ENCODE assay signal across 8 mouse cellular contexts in the genomic region with DNA sequence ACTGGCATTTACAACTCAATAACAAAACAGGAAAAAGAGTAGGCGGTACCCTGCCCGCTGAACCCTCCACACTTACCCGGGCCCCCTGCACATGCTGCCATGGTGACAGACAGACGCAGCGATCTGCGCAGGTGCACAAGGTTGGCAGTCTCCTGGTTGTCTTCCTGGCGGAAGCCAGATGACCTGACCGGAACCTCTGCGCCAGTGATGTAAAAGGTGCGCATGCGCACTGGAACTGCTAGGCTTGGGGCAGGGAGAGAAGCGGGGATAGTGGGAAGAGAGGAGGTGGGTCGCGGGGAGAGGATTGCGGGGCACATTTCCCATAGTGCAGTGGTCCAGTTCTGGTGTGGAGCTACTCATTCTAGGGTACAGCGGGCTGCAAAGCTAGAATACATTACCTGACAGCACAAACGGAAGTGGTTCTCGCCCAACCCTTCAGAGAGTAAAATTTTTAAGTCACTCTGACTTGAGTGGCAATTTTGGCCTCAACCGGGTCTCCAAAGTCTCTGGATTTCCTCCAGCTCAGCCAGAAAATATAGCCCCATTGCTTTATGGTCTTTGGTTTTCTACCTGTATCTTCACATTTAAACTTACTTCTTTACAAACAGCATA. TPM values are rescaled to one million over a fixed set of nuclear protein-coding genes. Genes with fewer than 3 reads are reported as not detected.
DNase-seq lines count a peak whose midpoint lies in the region; ATAC-seq lines count a peak whose summit lies in the region.

Gene Fam151b, minus strand, starts transcription at position 164 of the 612 bp plus-strand sequence.

- H3K27ac ChIP-seq in embryonic facial prominence, embryonic 10.5 days (replicated peaks) = peak within 1 kb of the TSS; percentile 83
- no peak within 1 kb of the TSS for H3K27ac ChIP-seq in intestine, embryonic 15.5 days

- 0 out of 2 replicates have a peak within 1 kb of the TSS, but pooled peaks have one; percentile 20 for H3K9ac ChIP-seq in intestine, embryonic 15.5 days

- no peaks in the 10 kb centered on the region for H3K36me3 ChIP-seq in embryonic facial prominence, embryonic 10.5 days (replicated peaks)
- no peaks in the 10 kb centered on the region for H3K36me3 ChIP-seq in intestine, embryonic 15.5 days

- H3K9me3 ChIP-seq in embryonic facial prominence, embryonic 10.5 days = no peaks in the 10 kb centered on the region
- H3K9me3 ChIP-seq in intestine, embryonic 15.5 days = no peaks in the 10 kb centered on the region

- 8% methylated on average over 19 of the region's 19 CpGs for WGBS in embryonic facial prominence, embryonic 10.5 days
- WGBS in intestine, embryonic 15.5 days = 7% methylated on average over 19 of the region's 19 CpGs

- H3K4me2 ChIP-seq in intestine, embryonic 15.5 days (replicated peaks) = peak within 1 kb of the TSS; percentile 74

- H3K4me1 ChIP-seq in embryonic facial prominence, embryonic 10.5 days = no peaks in the 10 kb centered on the region
- H3K4me1 ChIP-seq in intestine, embryonic 15.5 days (replicated peaks) = no peaks in the 10 kb centered on the region

- intact Hi-C loops in left cerebral cortex, postnatal 14 days (cut with DNase I) = loop anchor here (2.0 to 10.0 kb wide), 2 partner anchors 129 to 579 kb away; partner anchors contain the start of genes Dhfr and Msh3

- H3K27me3 ChIP-seq in embryonic facial prominence, embryonic 10.5 days (replicated peaks; ENCODE audit: low read depth, poor library complexity, severe bottlenecking) = no peaks in the 10 kb centered on the region
- no peaks in the 10 kb centered on the region for H3K27me3 ChIP-seq in intestine, embryonic 15.5 days (replicated peaks)

- H3K4me3 ChIP-seq in embryonic facial prominence, embryonic 10.5 days = peak within 1 kb of the TSS; percentile 58
- H3K4me3 ChIP-seq in intestine, embryonic 15.5 days (replicated peaks) = peak within 1 kb of the TSS; percentile 40

- peak; percentile 100 for ATAC-seq in intestine, embryonic 15.5 days
- ATAC-seq in megakaryocyte-erythroid progenitor cell, adult 5-6 weeks (replicated peaks; ENCODE audit: low FRiP score, low TSS enrichment, poor library complexity, severe bottlenecking) = peak; percentile 100

- DNase-seq in adrenal gland, postnatal 14 days = peak; percentile 97
- DNase-seq in embryonic facial prominence, embryonic 10.5 days (ENCODE audit: low spot score) = peak; percentile 94
- peak; percentile 66 to 85 for DNase-seq in gastrocnemius, postnatal 4 days (ENCODE audit: low spot score in 2 of 2)
- DNase-seq in left cerebral cortex, postnatal 14 days (ENCODE audit: low spot score in 2 of 2) = peak; percentile 91 to 93
- peak; percentile 90 for DNase-seq in right cerebral cortex, postnatal 14 days
- peak; percentile 80 for DNase-seq in urinary bladder, postnatal 25 days (ENCODE audit: low spot score)

RNA-seq across cellular contexts. Expression of gene Fam151b, which starts in this region (rescaled TPM):
- 4.6 and 6.0 TPM in 2 replicates for total RNA-seq in adrenal gland, postnatal 14 days (2021)
- polyA plus RNA-seq in embryonic facial prominence, embryonic 10.5 days (2016; fragmentation: Nextera tagmentation; extraction: Ambion mirVana) = 0.12 TPM in 1 of 2 replicates, not detected in the other
- total RNA-seq in gastrocnemius, postnatal 4 days (2021) = 1 to 10 TPM; 4.2 to 4.5 TPM
- polyA plus RNA-seq in intestine, embryonic 15.5 days (2015; fragmentation: Nextera tagmentation; extraction: Ambion mirVana) = 0.14 TPM in 1 of 2 replicates, not detected in the other
- 10 to 100 TPM; 10.6 to 11.5 TPM for total RNA-seq in left cerebral cortex, postnatal 14 days (2021)
- 0.84 and 4.3 TPM in 2 replicates for total RNA-seq in megakaryocyte-erythroid progenitor cell, adult 5-6 weeks (2014; fragmentation: Nextera tagmentation)
- total RNA-seq in megakaryocyte-erythroid progenitor cell, adult 5-6 weeks (2017) = 1.4 and 11.3 TPM in 2 replicates

Comparison
In these comparisons a context has a peak if more than half of its experiments do, and no peak if none do; other contexts are left out.
1. Peak in DNase-seq, H3K4me3 ChIP-seq and H3K27ac ChIP-seq in embryonic facial prominence, embryonic 10.5 days; RNA of the gene not detected or under 1 TPM.
2. Peak in ATAC-seq, H3K4me3 ChIP-seq, H3K9ac ChIP-seq and H3K4me2 ChIP-seq in intestine, embryonic 15.5 days; RNA of the gene not detected or under 1 TPM.